Mouse (Mus musculus): Measurements from ENCODE around the gene Slc6a18. TPM values are rescaled to one million over a fixed set of nuclear protein-coding genes. Genes with fewer than 3 reads are reported as not detected.

Slc6a18 gene
- polyA plus RNA-seq, 1 experiment from 2014 or later = 76.6 TPM

GRCm38 (mm10) chr13:73680394-73680793 lies 2.6 kb upstream of the Slc6a18 start:
- Histone ChIP-seq H3K27ac (peak overlapping the region; percentile 85), H3K9ac (ENCODE audit: low read depth, low read length) (no peak overlapping the region), H3K36me3 (ENCODE audit: insufficient read depth, low read length) (no peaks in the 10 kb centered on the region), H3K4me1 (replicated peaks; ENCODE audit: insufficient read depth, low read length) (peaks cover 3% of the 10 kb centered on the region; the same call in 1 of the 2 replicates), H3K4me3 (replicated peaks; ENCODE audit: low read depth, low read length) (no peak overlapping the region), H3K4me2 (ENCODE audit: low read length) (no peak overlapping the region), H3K9me3 (replicated peaks; ENCODE audit: low read length) (no peaks in the 10 kb centered on the region), H3K27me3 (ENCODE audit: insufficient read depth, low read length) (no peaks in the 10 kb centered on the region)
- 11% methylated on average over 1 of the region's 1 CpGs for WGBS
- DNase-seq (ENCODE audit: low spot score) (peak; percentile 68), ATAC-seq (replicated peaks; ENCODE audit: low FRiP score, low read depth) (peak; percentile 88)
- no peak for TF ChIP-seq CTCF (IDR thresholded peaks at IDR 0.05; ENCODE audit: low read depth)

- H3K36me3 ChIP-seq (ENCODE audit: insufficient read depth, low read length) = no peaks in the 10 kb centered on the region
- H3K9me3 ChIP-seq (replicated peaks; ENCODE audit: low read length) = no peaks in the 10 kb centered on the region
- H3K9ac ChIP-seq (ENCODE audit: low read depth, low read length) = no peak overlapping the region
- TF ChIP-seq CTCF (IDR thresholded peaks at IDR 0.05; ENCODE audit: low read depth) = no peak
- ATAC-seq (replicated peaks; ENCODE audit: low FRiP score, low read depth) (no peak), DNase-seq (ENCODE audit: low spot score) (no peak)
- no peaks in the 10 kb centered on the region for H3K27me3 ChIP-seq (ENCODE audit: insufficient read depth, low read length)
- H3K27ac ChIP-seq = peak overlapping the region; percentile 85; the same call in 1 of the 2 replicates
- H3K4me3 ChIP-seq (replicated peaks; ENCODE audit: low read depth, low read length) = no peak overlapping the region
- peaks cover 3% of the 10 kb centered on the region; the same call in 1 of the 2 replicates for H3K4me1 ChIP-seq (replicated peaks; ENCODE audit: insufficient read depth, low read length)
- H3K4me2 ChIP-seq (ENCODE audit: low read length) = no peak overlapping the region
- 54% methylated on average over 2 of the region's 2 CpGs for WGBS
Observed at GRCm38 (mm10) chr13:73679311-73679710, 1.5 kb upstream of the Slc6a18 start.

DNA sequence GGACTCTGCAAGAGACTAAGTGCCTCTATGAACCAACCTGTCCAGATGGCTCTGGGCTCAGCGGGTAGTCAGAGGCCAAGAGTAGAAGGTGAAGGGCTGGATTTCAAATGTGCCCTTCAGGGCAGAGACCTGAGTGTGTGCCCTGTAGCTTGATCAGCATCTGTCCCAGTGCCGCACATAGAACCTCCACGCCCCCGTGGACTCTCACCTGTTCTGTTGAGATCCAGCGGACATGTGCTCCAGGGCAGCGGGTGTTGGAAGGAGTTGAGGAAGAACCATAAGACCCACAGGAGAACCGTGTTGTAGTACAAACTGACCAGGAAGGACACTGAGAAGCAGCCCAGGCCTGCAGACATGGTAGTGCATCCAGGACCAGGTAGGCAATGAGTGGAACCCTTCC lies 2.7 kb downstream of the Slc6a18 start:
- no peak overlapping the region for H3K27ac ChIP-seq
- TF ChIP-seq CTCF (IDR thresholded peaks at IDR 0.05; ENCODE audit: low read depth) = no peak
- ATAC-seq (replicated peaks; ENCODE audit: low FRiP score, low read depth) (no peak), DNase-seq (ENCODE audit: low spot score) (no peak)
- 83% methylated on average over 7 of the region's 7 CpGs for WGBS
- no peaks in the 10 kb centered on the region for H3K9me3 ChIP-seq (replicated peaks; ENCODE audit: low read length)
- no peak overlapping the region for H3K9ac ChIP-seq (ENCODE audit: low read depth, low read length)
- H3K27me3 ChIP-seq (ENCODE audit: insufficient read depth, low read length) = no peaks in the 10 kb centered on the region
- H3K4me1 ChIP-seq (replicated peaks; ENCODE audit: insufficient read depth, low read length) = peaks cover 7% of the 10 kb centered on the region; the same call in 1 of the 2 replicates
- H3K36me3 ChIP-seq (ENCODE audit: insufficient read depth, low read length) = no peaks in the 10 kb centered on the region
- peak overlapping the region; percentile 6; the same call in 1 of the 2 replicates for H3K4me2 ChIP-seq (ENCODE audit: low read length)
- H3K4me3 ChIP-seq (replicated peaks; ENCODE audit: low read depth, low read length) = no peak overlapping the region

- Histone ChIP-seq H3K4me1 (replicated peaks; ENCODE audit: insufficient read depth, low read length) (no peaks in the 10 kb centered on the region), H3K27me3 (ENCODE audit: insufficient read depth, low read length) (no peaks in the 10 kb centered on the region), H3K9me3 (replicated peaks; ENCODE audit: low read length) (no peaks in the 10 kb centered on the region), H3K4me3 (replicated peaks; ENCODE audit: low read depth, low read length) (no peak overlapping the region), H3K9ac (ENCODE audit: low read depth, low read length) (no peak overlapping the region), H3K27ac (no peak overlapping the region), H3K4me2 (ENCODE audit: low read length) (no peak overlapping the region), H3K36me3 (ENCODE audit: insufficient read depth, low read length) (no peaks in the 10 kb centered on the region)
- DNase-seq (ENCODE audit: low spot score) (no peak), ATAC-seq (replicated peaks; ENCODE audit: low FRiP score, low read depth) (peak; percentile 65; the same call in 1 of the 2 replicates)
- TF ChIP-seq CTCF (IDR thresholded peaks at IDR 0.05; ENCODE audit: low read depth) = no peak
- 76% methylated on average over 2 of the region's 2 CpGs for WGBS
Observed at GRCm38 (mm10) chr13:73660163-73660695, 17.6 kb downstream of the Slc6a18 start.

- no peak for TF ChIP-seq CTCF (IDR thresholded peaks at IDR 0.05; ENCODE audit: low read depth)
- no peak overlapping the region for H3K27ac ChIP-seq
- no peak overlapping the region for H3K4me3 ChIP-seq (replicated peaks; ENCODE audit: low read depth, low read length)
- 32% methylated on average over 2 of the region's 2 CpGs for WGBS
- H3K9me3 ChIP-seq (replicated peaks; ENCODE audit: low read length) = no peaks in the 10 kb centered on the region
- no peak overlapping the region for H3K9ac ChIP-seq (ENCODE audit: low read depth, low read length)
- no peaks in the 10 kb centered on the region for H3K36me3 ChIP-seq (ENCODE audit: insufficient read depth, low read length)
- H3K4me1 ChIP-seq (replicated peaks; ENCODE audit: insufficient read depth, low read length) = no peaks in the 10 kb centered on the region
- ATAC-seq (replicated peaks; ENCODE audit: low FRiP score, low read depth) (no peak), DNase-seq (ENCODE audit: low spot score) (no peak)
- no peaks in the 10 kb centered on the region for H3K27me3 ChIP-seq (ENCODE audit: insufficient read depth, low read length)
- H3K4me2 ChIP-seq (ENCODE audit: low read length) = no peak overlapping the region
Observed at GRCm38 (mm10) chr13:73658953-73659352, 18.9 kb downstream of the Slc6a18 start.

- ATAC-seq (replicated peaks; ENCODE audit: low FRiP score, low read depth) (no peak), DNase-seq (ENCODE audit: low spot score) (no peak)
- TF ChIP-seq CTCF (IDR thresholded peaks at IDR 0.05; ENCODE audit: low read depth) = no peak
- Histone ChIP-seq H3K27ac (no peak overlapping the region), H3K9ac (ENCODE audit: low read depth, low read length) (no peak overlapping the region), H3K9me3 (replicated peaks; ENCODE audit: low read length) (no peaks in the 10 kb centered on the region), H3K4me3 (replicated peaks; ENCODE audit: low read depth, low read length) (no peak overlapping the region), H3K27me3 (ENCODE audit: insufficient read depth, low read length) (no peaks in the 10 kb centered on the region), H3K4me1 (replicated peaks; ENCODE audit: insufficient read depth, low read length) (no peaks in the 10 kb centered on the region), H3K4me2 (ENCODE audit: low read length) (no peak overlapping the region), H3K36me3 (ENCODE audit: insufficient read depth, low read length) (no peaks in the 10 kb centered on the region)
- 68% methylated on average over 3 of the region's 3 CpGs for WGBS
Observed at GRCm38 (mm10) chr13:73654976-73655375, 22.8 kb downstream of the Slc6a18 start.

DNA sequence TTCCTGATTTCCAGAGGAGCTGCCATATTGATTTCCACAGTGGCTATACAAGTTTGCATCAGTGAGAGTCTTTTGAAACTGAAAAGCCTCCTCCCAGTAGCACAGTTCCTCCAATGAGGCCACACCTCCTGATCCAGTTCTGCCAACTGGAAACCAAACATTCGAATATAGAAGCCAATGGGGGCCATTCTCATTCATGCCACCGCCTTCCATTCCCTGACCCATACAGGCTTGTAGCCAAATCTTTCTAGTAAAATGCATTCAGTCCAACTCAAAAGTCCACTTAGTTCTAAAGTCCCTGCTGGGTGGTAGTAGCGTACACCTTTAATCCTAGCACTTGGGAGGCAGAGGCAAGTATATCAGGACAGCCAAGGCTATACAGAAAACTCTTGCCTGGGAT lies 24.6 kb downstream of the Slc6a18 start:
- Histone ChIP-seq H3K9me3 (replicated peaks; ENCODE audit: low read length) (no peaks in the 10 kb centered on the region), H3K4me1 (replicated peaks; ENCODE audit: insufficient read depth, low read length) (no peaks in the 10 kb centered on the region), H3K4me3 (replicated peaks; ENCODE audit: low read depth, low read length) (no peak overlapping the region), H3K27me3 (ENCODE audit: insufficient read depth, low read length) (no peaks in the 10 kb centered on the region), H3K27ac (no peak overlapping the region), H3K4me2 (ENCODE audit: low read length) (no peak overlapping the region), H3K36me3 (ENCODE audit: insufficient read depth, low read length) (no peaks in the 10 kb centered on the region), H3K9ac (ENCODE audit: low read depth, low read length) (no peak overlapping the region)
- no peak for TF ChIP-seq CTCF (IDR thresholded peaks at IDR 0.05; ENCODE audit: low read depth)
- DNase-seq (ENCODE audit: low spot score) = no peak
- WGBS = 81% methylated on average over 3 of the region's 3 CpGs
- no peak for ATAC-seq (replicated peaks; ENCODE audit: low FRiP score, low read depth)

Data from kidney, postnatal 0 days (tissue).